Mouse (Mus musculus) embryonic fibroblast, embryonic 13.5 days (primary cell): ENCODE data around the gene Obp2b.
"Not testable (repeated sequence)": the region's sequence is repeated elsewhere in the genome, so short reads cannot be mapped to it uniquely, and the experiment has no call there.

Experiments
- CTCF ChIP-seq: IDR thresholded peaks from 2 replicates; pipeline ENCODE4 v1.5.1; 2011; ENCODE audit warnings: mild to moderate bottlenecking, control low read depth, low read length, moderate library complexity, borderline replicate concordance; ENCODE audit not compliant: insufficient read depth
- POLR2A ChIP-seq: IDR thresholded peaks from 2 replicates; pipeline ENCODE4 v1.6.1; 2011; ENCODE audit warnings: low read depth, mild to moderate bottlenecking, control low read depth, low read length, moderate library complexity

- TF ChIP-seq POLR2A, CTCF: not testable (repeated sequence)
These were observed 37.1 kb upstream of the Obp2b start, which contains the start of gene Obp2a for GRCm38 (mm10) chr2:25699743-25700142.
